Mouse (Mus musculus): Measurements from ENCODE around the gene Tmsb15l. TPM values are rescaled to one million over a fixed set of nuclear protein-coding genes. Genes with fewer than 3 reads are reported as not detected.

The Tmsb15l gene
- total RNA-seq, 2 experiments from 2014 or later = 3.6 to 4.3 TPM

Other genes starting within 250 kb of the Tmsb15l start
- gene Morf4l2, start 233.2 kb downstream of the Tmsb15l start, total RNA-seq (2021) = 100 to 1,000 TPM; 363 to 377 TPM
- under 1 TPM in 1 of 2 experiments, not detected in 1; 0.27 TPM for gene Glra4, start 196.7 kb downstream of the Tmsb15l start, total RNA-seq (2021)
- 100 to 1,000 TPM; 421 to 726 TPM for gene Plp1, start 154.2 kb downstream of the Tmsb15l start, total RNA-seq (2021)
- gene Rab9b, start 108.1 kb downstream of the Tmsb15l start, total RNA-seq (2021) = 10 to 100 TPM; 14.9 to 19.7 TPM
- gene H2bfm, start 49.5 kb downstream of the Tmsb15l start, total RNA-seq (2021) = not detected
- gene Tmsb15b2, start 1.4 kb downstream of the Tmsb15l start, total RNA-seq (2021) = 10 to 100 TPM; 13.0 to 33.9 TPM
- gene Tmsb15b1, start within 50 bp of the Tmsb15l start, total RNA-seq (2021) = 10 to 100 TPM in 1 of 2 experiments, 1 to 10 TPM in 1; 5.9 to 14.8 TPM
- 100 to 1,000 TPM; 268 to 273 TPM for gene Zcchc18, start 16.3 kb upstream of the Tmsb15l start, total RNA-seq (2021)
- gene Slc25a53, start 61.4 kb upstream of the Tmsb15l start, total RNA-seq (2021) = 10 to 100 TPM; 20.2 to 26.0 TPM
- 1 to 10 TPM; 8.1 to 9.3 TPM for gene Fam199x, start 72.7 kb upstream of the Tmsb15l start, total RNA-seq (2021)
- gene Esx1, start 145.2 kb upstream of the Tmsb15l start, total RNA-seq (2021) = not detected

Data from left cerebral cortex, postnatal 14 days (tissue).